Mouse (Mus musculus) gastrocnemius, adult 8-10 months (tissue): ENCODE measurements around the gene Apol9b. TPM values are rescaled to one million over a fixed set of nuclear protein-coding genes. Genes with fewer than 3 reads are reported as not detected.

Experiments
- DNase-seq, 2 experiments: peaks; one replicate each; pipeline ENCODE4 v3.0.0; 2022; ENCODE audit warnings: low spot score in 2 of 2
- total RNA-seq, 4 experiments: library from RNA; stranded (reverse); gene quantifications; 2 replicates each; pipeline ENCODE4 v1.2.4; 2022

The Apol9b gene
- total RNA-seq, 4 experiments from 2014 or later, result not detected

DNA sequence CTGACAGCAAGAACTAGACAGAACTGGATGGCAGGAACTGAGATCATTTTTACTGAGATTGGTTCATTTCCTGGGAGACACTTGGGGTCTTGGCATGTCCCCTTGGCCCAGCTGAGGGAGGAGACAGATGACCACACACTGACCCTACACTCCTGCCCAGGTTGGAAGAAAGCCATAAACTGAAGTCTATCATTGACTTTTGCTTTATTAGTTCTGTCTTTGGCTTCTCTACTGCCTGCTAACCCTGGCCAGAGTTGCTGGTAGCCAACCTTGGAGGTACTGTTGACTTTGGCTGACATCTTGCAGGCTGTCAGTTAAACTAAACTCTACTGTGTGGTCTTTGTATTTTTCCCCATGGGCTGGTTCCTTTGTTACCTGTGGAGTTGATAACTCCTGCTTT lies 16.2 kb downstream of the Apol9b start:
- no peak for DNase-seq

DNA sequence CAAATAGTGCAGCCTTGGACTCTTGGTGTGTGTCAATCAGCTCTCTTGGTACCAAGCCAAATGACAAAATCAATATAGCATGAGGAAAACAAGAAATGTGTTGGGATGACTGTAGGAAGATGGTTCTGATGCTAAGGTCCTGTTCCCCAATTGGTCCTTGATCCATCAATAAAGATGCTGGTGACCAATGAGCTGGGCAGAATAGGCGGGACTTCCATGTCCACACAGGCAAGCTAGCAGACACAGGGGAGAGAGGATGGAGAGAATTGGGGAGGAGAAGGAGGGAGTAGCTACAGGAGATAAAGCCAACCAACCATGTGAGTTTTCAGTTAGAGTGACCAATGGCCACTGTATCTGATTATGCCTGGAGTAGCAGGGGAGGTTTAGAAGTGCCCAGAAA lies 17.5 kb downstream of the Apol9b start:
- DNase-seq, result no peak

DNA sequence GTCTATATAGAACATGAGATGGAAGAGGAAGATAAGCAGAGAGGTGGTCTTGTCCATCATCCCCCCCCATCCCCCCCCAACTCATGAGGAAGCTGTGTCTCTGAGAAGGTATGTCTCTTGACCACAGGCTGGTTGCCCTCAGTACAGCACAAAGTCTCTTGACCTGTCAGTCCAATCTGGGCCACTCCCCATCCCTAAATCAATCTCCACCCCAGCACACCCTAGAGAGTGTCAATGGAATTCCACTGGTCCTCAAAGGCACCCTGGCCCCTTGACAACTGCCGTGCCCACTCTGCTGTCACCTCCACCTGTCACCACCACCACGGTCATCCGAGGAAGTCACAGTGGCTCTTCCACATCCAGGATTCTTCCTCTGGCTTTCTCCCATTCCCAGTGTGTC lies 19.6 kb downstream of the Apol9b start:
- no peak for DNase-seq

DNA sequence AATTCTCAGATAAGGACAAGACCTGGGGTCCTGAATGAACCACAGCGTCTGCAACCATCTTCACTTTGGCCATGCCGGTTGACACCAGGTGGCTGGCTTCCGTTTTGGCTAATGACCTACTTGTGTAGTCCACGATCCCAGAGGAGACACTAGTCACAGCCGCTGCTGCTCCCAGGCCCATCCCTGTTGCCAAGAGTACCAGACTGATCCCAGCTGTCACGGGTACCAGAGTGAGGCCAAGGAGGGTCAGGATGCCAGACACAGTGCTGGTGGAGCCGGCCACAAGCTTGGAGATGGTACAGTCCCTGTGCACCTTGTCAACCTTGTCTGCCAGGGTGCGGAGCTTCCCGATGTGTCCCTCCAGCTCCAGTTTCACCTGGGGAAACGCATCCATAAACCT lies 20.9 kb downstream of the Apol9b start:
- DNase-seq, result no peak

DNA sequence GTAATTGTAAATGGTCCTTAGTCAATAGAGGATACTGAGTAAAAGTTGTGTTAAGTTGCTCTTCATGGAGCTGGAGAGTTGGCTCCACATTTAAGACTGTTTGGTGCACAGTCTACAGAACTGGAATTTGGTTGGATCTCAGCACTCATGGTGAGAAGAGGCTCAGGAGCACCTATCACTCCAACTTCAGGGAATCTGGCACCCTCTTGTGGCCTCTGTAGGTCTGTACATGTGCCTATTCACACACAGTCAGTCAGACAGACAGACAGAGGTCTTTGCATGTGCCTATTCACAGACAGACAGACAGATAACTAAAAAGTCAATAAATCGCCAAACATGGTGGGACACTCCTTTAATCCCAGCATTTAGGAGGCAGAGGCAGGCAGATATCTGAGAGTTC lies 21.6 kb downstream of the Apol9b start:
- DNase-seq, result no peak

DNA sequence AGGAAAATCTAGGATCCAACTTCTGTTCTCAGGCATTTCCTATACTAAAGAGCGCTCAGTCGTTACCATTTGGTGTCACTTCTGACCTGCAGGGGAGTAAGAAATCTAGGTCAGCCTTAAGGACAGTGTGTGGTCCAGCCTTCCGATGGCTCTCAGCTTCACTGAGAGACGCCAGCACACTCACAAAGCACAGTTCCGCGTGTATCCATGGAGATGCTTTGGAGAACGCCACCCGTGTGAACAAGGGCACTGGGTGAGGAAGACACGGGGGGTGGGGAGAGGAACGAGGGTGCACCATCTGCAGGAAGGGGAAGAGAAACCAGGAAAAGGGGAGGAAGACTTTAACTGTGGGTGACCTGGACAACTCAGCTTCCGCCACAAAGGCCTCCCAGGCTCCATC lies 23.6 kb downstream of the Apol9b start:
- no peak for DNase-seq

DNA sequence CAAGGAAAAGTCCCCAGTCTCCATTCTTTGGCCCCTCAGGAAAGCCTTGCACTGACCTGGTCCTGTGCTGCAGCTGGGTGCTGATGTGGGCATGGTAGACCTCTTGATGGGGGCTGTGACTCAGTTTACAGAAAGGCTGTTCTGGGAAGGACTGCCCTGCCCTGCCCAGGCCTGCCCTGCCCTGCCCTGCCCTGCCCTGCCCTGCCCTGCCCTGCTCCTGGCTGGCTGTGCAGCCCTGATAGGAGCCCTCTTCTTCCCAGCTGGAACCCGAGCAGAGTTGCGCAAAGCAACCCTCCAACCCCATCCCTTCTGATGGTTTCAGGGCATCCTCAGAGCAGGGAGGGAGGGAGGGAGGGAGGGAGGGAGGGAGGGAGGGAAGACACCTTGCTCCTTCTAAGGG lies 26.3 kb downstream of the Apol9b start:
- no peak for DNase-seq

DNA sequence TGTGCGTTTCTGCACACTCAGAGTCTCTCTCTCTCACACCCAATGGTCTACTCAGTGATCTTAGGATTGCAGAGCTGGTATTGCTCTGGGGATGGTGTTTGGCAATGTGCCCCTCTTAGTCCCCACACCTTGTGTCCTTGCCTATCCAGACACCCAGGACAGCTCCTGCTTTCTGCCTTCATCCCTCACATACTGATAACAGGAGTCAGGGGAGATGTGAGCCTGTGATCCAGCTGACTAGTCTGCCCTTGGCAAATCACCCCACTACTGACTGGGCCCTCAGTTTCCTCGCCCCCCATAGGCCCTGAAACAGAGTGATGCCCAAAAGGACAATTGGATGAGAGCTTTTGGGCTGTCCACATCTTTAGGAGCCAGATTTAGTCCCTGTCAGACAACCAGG lies 27.2 kb downstream of the Apol9b start:
- no peak for DNase-seq

DNA sequence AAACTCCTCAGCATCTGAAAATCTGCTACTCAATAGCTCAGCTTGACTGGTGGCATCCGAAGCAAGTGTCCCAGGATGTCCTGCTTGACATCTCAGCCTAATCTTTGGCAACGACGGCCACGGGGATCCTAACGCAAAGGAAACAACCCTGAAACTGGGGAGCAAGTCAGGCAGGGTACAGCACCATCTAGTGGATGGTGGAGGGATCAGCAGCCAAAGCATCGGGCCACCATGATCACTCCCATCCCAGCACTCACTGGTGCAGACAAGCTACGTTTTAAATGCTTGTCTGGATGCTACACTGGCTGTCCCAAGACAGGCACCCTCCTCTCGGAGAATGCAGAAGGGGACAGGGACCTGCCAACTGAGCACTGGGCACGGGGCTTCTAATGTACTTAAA lies 28.0 kb downstream of the Apol9b start, which contains the start of gene Apol8:
TSS of gene Apol8 (minus strand) at position 156 of the 400 bp plus-strand sequence.
- DNase-seq, result no peak

DNA sequence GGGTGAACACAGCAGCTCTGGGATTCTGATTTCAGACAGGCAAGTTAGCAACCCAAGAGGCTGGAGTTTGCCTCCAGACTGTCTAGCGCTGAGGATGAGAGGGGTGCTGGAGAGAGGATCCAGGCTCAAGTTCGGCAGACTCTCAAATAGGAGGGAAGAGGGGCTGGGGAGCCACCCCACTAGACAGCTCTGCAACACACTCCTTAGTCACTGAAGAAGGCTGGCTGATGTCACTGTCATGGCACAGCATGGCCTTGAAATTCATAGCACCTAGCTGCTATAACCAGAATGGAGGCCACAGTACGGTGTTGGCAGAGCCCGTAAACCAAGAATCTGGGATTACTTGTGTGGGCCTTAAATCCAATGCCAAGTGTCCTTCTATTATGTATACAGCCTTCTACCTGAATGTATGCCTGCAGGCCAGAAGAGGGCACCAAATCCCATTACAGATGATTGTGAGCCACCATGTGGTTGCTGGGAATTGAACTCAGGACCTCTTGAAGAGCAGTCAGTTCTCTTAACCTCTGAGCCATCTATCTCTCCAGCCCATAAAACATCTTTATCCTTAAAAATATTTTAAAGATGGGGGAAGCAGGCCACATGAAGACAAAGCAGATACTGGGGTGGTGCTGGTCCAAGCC lies 28.9 kb downstream of the Apol9b start:
- DNase-seq, result no peak

DNA sequence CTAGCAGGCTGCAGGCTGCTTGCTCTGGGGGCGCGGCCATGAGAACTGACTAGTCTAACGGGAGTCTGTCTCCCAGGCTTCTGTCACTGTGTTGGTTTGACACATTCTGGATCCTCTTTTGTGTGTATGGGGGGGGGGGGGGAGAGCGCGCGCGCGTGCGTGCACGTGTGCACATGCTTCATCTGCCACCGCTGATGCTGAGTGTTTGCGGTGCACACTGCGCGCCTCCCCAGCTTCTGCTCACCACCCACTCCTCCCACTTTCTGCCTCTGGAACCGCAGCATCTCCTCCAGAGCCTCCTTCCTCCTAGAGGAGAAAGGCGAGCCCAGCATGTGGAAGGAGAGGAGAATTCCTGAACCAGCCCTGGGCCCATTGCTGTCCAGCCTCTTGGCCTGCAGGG lies 31.2 kb downstream of the Apol9b start:
- DNase-seq, result no peak

DNA sequence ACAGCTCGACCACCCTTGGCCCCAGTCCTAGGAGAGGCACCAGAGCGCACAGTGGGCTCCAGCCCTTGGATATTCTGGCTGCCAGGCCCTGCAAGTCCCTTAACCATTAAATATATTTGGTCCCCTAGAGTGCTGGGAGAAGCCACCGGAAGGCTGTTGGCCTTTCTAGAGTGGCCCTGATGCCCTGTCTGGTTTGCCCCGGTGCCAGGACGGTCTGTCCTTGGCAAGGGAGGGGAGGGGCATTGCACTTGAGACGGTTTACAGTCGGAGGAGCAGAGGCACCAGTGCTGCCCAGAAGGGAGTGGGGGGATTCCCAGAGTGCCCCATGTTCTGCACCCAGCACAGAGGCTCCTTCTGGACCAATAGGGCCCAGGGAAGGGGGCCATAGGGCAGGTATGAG lies 32.2 kb downstream of the Apol9b start:
- DNase-seq, result no peak

DNA sequence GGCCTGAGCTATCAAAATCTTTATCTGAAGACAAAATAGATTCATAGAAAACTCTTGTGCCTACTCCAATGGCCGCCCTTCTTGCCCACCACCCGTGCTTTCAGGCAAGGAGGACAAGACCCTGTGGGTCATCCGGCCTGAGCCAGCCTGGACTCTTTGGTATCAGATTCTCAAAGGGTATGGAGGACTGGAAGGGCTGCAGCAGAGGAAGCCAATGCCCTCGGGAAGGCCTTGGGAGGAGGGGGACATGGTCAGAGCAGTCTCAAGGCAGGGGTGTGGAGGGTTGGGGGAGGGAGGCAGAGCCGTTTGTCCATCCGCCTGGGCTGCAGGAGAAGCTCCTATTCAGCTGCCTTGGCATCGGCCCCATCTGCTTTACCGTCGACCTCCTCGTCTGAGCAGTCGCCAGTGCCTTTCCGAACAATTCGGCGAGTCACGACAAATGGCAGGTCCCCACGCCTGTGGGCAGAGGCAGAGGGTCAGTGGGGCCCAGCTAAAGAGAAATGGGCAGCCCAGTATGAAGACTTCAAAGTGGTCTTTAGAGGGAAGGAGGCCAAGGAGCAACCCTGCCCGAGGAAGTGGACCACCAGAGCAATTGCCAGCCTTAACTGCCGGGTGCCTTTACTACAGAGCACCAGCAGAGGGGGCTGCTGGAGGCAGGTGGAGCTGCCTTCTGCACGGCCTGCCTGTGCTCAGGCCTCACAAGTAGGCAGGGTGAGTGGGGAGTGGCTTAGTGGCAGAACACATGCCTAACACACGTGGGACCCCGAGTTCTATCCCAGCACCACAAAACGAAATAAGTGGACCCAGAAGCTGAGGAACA lies 32.9 kb downstream of the Apol9b start:
- DNase-seq, result no peak

DNA sequence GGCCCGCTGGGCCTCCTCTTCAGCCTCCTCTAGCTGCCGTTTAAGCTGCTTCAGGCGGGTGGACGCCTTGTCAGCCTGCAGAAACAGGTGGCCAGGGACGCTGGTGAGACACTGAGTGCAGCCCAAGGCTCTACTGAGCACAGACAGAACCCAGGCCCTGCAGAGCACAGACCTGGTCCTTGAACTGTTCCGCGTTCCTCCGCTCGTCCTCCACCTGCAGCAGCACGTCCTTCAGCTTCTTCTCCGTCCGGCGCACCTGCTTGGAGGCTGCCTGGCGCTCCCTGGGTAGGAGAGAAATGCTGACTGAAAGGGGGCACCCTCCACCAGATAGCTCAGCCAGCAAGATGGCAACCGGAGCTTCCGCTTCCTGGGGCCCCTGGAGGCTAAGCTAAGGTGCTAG lies 34.2 kb downstream of the Apol9b start:
- DNase-seq, result no peak

DNA sequence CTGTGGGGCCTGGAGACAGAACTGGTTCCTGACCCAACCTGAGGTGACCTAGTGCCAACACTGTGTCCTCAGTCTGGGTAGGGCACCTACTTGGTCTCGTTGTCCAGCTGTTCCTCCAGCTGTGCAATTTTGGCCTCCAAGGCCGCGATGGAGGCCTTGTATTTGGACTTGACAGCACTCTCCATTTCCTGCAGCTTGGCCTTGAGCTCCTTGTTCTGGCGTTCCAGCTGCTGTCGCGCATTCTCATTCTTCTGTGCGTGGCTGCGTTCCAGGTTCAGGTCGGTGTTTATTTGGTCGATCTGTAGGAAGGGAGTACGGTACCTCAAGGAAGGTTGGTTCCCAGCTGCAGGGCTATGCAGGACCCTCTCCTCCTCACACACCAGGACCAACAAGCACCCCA lies 34.9 kb downstream of the Apol9b start:
- DNase-seq, result no peak

DNA sequence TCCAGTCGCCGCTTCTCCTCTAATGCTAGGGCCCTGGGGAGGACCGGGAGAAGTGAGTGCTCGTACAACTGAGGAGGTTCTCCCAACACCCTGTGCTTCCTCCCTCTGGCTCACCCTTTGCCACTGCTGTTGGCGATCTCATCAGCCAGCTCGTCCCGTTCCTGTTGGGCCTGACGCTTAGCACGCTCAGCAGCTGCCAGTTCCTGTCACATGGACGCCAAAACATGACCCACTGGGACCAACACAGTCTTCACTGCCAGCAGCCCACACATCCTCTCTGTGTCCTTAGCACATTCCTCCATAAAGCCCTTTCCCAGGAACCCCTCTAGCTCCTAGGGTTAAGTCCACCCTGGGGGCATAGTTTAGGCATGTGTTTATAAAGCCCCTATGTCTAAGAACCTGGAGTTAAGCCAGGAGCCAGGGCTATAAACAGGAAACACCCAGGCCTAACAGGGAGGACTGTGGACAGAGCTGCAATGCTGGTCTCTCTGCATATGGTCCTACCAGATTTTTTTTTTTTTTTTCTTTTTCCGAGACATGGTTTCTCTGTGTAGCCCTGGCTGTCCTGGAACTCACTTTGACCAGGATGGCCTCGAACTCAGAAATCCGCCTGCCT lies 35.7 kb downstream of the Apol9b start:
- peak; percentile 71 to 76 for DNase-seq

DNA sequence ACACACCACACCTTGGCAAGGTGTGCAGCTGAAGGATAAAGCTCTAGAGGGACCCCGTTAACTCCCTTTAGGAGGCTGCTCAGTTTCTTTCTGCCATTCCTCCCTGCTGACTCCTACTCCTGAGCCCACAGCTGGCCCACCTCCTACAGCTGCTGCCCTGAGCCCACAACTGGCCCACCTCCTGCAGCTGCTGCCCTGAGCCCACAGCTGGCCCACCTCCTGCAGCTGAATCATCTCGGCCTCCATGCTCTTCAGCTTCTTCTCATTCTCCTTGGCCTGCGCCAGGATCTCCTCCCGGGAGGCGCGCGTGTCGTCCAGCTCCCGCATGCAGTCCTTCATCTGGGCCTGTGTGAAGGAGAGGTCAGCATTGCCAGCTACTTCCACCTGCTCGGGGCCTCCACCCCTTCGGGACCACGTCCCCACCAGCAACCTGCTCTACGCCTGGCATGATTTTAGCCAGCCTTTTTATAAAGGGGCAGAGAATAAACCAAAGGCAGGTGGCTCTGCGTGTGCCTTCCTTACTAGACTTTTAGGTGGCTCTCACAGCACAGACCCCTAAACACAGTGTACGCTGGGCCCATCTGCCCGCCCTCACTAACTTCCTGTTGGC lies 36.8 kb downstream of the Apol9b start:
- DNase-seq, result no peak

DNA sequence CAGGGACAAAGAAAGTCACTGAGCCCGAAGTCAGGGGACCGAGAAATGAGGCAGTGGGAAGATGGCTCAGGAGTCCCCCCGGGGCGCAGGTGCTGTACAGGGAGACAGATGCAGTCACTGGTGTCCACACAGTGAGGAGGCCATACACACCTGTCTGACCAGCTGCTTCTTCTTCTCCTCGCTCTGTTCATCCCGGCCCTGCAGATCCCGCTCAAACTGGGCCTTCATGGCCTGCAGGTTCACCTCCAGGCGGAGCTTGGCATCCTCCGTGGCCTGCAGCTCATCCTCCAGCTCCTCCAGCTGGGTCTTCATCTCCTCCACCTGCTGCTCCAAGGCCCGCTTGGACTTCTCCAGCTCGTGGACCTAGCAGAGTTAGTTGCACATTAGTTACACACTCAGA lies 38.1 kb downstream of the Apol9b start:
- DNase-seq, result no peak

DNA sequence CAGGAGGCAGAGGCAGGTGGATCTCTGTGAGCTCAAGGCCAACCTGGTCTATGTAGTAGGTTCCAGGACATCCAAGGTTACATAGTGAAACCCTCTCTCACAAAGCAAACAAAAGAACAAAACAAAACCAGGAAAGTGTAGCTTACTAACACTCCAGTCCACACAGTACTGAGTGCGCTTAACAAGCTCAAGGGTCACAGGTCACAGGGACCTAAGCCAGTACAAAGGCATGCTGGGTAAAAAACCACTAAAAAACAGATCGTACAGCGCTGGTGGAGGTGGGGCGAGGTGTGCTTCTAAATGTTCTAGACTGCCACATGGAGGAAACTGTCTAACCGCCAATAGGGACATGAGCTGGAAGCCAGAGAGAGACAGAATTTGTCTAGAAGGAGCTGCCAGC lies 41.5 kb downstream of the Apol9b start:
- DNase-seq, result no peak

DNA sequence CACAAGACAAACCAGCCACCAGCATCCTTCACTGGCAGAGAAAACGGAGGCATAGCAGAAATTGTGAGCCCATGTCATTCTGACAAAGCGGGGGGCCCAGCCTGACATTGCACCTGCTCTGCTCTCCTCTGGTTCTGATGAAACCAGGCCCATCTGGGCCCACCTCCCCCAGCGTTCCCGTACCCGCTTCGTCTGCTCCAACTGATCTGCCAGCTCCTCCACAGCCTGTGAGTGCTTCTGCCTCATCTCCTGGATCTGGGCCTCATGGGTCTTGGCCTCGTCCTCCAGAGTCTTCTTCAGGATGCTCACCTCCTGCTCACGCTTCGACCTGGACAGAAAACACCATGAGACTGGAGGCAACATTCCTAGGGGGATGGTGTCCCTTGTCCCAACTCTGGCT lies 42.1 kb downstream of the Apol9b start:
- no peak for DNase-seq

DNA sequence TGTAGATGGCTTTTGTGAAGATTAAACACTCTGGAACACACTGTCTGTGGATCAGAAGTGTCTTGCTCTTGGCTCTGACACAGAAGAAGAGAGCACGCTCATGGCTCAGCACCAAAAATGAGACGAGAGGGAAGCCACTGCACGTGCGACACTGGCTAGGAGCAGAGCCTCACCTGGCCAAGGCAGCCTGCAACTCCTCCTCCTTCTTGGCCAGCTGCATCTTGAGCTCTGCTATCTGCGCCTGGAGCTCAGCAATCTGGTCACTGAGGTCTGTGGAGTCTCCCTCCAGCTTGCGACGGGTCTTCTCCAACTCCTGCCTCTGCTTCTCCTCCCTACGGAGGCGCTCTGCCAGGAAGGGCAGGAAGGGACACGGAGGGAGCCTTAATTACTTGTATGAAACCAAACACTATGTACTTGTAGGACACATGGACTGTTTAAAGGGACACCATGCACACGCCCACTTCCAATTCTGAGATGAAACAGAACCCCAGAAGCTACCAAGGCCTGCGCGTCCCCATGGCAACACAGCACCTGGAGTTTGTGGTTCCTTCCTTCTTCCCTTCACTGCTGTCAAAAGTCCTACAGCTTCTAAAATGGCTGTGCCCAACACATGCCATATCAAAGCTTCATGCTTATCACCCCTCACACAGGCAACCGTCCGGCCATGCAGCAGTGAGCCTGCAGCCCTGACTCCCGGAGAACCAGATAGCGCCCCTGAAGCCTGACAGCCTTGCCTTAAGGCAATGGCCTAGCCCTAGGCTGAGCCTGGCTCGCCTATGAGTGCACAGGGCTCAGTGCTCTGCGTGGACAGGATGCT lies 44.5 kb downstream of the Apol9b start:
- no peak for DNase-seq
